Mouse (Mus musculus) embryo, embryonic 10.5 days (tissue): ENCODE measurements around the gene Avp.
"Not testable (repeated sequence)": the region's sequence is repeated elsewhere in the genome, so short reads cannot be mapped to it uniquely, and the experiment has no call there.

Experiments
- DNase-seq: peaks from one replicate; pipeline ENCODE4 v3.0.0-alpha.2; 2015; ENCODE audit warnings: low spot score

Avp gene

DNA sequence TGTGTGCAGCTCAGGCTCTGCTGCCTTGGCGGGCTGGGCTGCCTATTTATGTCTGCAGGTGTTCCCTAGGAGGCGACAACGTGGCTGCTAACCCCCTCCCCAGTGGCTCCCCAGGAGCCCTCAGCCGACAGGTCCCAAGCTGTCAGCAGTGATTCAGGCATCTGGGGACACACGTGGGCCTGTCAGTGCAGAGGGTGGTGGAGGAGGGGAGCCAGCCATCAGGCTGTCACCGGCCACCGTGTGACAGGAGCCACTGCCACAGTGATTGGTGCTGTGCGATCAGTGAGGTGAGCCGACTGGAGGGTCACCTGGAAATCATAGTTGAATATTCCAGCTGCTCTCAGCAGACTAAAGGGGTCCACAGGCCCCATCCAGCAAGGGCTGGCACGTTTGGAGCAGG is at the start of gene Avp:
Gene Avp, minus strand, starts transcription at position 3 of the 400 bp plus-strand sequence.
- no peak for DNase-seq

DNA sequence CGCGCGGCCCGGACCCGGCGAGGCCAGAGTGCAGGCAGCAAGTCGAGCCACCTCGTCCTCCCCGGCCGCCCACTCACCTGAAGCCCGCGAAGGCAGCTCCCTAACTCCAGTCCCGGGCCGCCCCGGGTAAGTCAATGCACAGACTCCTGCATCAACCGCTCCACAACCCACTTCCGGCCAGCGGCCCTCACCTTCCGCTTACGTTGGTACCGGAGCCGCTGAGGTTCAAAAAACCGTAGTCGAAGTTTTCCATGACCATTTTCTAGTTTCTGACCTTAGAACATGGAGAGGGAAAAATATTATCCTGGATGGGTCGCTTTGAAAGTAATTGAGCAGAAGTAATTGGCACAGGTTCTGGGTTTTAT is 47.5 kb upstream of the Avp start, which contains the start of the genes Fastkd5 and Ubox5:
Gene Fastkd5, minus strand, starts transcription at position 189 of the 365 bp plus-strand sequence.
Gene Ubox5, minus strand, starts transcription at position 200 of the 365 bp plus-strand sequence.
- DNase-seq: peak; percentile 95

DNA sequence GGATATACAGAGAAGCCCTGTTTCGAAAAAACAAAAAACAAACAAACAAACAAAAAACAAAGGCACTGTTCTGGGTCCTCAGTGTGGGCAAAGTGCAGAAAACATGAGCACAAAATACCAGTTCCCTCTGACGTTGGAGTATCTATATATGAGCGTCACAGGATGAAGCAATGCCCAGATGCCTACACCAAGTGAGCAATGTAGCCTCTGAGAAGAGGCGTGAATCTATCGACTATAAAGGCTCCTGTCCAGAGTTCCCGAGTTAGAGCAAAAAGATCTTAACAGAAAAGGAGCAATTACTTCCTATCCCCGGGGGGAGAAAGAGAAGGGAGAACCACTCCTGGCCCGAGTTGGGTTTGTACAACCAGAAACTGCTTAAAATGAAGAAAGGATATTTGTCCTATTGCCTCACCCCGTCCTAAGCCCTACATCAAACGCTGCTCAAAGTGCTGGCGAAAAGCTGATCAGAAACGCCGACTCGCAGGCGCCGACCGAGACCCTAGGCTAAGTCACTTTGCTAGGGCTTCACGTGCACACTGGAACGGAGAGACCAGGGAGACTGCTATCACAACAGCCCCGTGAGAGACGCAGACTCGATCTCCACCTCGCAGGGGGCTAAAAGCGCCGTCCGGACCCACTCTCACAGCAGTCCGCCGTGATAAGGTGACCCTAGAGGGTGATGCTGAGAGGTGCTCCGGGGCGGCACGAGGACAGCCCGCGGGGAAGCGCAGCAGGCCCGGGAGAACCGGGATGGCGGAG is 46.9 kb upstream of the Avp start:
- no peak for DNase-seq

DNA sequence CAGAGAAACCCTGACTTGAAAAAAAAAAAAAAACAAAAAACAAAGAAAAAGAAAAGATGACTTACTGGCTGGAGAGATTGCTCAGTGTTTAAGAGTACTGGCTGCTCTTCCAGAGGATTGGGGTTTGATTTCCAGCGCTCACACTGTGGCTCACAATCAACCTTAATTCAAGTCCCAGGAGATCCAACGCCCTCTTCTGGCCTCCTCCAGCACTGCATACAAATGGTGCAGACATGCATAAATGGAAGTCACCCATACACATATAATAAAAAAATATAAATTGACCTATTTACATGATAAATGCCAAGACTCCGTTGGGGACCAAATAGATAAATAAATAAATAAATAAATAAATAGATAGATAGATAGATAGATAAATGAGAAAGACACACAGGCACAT is 46.1 kb upstream of the Avp start:
- peak; percentile 29 for DNase-seq

DNA sequence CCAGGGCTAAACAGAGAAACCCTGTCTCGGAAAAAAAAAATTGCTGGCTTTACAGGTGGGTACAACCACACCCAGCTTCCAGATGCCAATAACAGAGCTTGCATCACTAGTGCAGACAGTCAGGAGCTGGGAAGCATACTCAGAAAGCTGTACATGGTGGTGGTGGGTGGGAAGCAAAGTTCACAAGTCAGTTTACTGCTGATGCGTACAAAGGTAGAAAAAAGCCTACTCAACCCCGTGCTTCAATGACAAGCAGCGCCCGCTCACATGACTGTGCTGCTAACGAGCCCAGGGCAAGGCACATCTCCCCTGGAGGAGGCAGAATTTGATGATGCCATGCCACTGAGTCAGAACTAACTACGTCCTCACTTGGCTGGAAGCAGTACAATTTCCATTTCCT is 36.6 kb upstream of the Avp start:
- no peak for DNase-seq

DNA sequence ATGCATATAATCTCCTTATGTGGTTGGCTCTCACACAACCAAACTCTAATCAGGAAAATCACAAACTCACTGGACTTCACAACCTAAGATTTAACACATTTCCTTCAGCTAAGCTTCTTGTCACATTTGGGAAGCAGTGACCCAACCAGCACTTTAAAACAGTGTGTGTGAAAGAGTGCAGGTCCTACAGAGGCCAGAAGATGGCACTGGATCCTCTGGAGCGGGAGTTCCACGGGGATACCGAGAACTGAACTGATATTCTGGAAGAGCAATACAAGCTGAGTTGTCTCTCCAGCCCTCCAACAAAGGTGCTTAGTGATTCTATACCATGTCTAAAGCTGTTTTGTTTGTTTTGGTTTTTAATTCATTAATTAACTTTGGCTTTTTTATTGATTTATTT is 30.7 kb upstream of the Avp start:
- peak; percentile 48 for DNase-seq

DNA sequence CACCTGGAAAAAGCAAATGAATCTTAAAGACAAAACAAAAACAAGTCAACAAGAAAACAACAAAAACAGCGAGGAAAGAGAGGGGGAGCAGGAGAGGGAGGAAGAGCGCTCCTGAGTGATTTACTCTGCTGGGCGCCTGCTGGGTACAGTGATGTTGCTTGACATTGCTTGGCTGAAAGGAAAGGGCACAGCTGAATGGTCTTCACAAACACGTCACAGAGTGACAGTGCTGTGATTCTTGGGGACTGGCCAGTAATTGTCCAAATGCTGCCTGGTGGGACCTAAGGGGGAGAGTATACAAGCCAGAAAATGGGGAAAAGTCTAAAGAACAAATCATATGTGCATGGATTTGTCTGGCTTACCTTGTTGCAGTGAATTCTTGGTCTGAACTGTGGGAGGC is 19.8 kb upstream of the Avp start:
- no peak for DNase-seq

DNA sequence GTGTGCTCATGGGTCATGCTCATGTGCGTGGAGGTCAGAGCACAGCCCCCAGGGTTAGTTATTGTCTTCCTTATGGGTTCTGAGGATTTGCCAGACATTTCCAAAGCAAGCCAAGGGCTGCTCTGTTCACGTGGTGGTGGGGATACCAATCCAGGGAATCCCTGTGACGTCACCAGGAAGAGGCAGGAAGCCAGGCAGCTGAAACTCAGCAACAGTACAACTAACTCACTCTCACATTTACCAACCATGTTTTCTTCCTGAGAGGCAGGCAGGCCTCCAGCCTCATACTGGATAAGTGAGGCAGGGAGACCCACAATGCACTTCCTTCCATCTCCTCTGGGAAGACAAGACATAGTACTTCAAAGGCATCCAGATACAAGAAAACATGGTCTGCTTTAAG is 16.0 kb upstream of the Avp start:
- DNase-seq: no peak

DNA sequence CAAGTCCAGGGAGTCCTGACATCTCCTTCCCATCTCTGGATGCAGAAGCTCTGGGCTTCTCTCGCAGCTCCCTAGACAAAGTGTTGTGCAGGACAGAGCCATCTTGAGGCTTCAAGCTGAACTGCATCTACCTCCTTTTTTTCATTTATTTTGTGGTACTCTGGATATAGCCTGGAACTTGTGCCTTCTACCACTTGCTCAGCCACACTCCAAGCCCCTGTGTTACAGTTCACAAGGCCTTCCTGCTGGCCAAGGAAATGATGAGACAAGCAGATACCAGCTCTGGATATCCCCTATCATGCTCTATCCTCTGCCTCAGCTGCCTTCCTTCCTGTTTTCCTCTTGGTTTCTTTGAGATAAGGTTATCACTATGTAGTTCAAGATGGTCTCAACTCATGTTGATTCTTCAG is 15.3 kb upstream of the Avp start:
- DNase-seq: peak; percentile 71

DNA sequence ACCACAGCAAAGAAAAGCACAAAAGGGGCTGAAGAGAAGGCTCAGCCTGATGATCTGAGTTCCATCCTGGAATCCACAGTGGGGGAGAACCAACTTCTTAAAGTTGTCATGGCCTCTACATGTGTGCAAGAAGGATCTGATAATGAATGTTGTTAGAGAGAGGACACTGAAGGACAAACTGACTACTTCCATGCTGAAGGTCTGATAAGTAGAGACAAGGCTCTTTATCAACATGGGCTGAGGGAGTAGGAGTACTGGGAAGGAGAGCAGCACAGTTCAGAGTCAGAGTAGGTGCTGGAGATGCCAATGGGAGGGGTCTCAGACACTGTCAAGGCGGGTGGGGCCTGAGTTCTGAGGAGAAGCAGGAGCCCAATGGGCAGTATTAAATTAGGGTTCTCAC is 13.2 kb upstream of the Avp start:
- DNase-seq: no peak

DNA sequence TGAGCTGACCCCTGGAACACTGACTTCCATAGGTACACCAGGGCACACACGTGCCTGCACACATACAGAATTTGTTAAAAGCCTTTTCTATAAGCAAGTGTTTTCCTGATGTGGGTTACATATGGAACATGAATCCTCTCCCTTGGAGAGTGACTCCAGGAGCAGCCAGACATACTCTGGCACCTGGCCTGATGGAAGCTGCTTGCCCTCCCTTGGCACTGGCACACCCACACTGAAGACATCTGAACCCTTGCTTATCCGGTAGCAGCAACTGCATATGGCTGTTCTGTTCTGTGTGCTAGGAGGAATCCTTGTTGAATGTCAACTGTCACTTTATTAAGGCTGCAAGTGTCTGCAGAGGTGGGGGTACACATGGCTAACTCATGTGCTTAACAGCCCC is 8.7 kb upstream of the Avp start:
- no peak for DNase-seq

DNA sequence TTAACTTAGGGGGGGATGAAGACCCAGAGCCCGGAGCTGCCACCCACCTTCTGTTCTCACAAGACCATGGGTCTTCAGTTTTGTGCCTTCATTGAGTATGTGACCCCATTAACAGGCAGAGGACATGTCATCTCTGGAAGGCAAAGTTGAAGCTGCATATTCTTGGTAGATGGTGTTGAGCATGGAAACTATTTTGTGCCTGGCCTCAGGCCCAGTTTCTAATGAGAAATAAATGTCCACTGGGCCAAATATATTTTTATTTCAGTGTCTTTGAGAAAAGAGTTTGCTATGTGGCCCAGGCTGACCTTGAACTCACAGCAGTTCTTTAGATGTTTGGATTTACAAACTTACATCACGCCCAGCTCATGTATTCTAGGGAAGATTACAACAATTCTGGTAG is 7.4 kb upstream of the Avp start:
- DNase-seq: no peak

DNA sequence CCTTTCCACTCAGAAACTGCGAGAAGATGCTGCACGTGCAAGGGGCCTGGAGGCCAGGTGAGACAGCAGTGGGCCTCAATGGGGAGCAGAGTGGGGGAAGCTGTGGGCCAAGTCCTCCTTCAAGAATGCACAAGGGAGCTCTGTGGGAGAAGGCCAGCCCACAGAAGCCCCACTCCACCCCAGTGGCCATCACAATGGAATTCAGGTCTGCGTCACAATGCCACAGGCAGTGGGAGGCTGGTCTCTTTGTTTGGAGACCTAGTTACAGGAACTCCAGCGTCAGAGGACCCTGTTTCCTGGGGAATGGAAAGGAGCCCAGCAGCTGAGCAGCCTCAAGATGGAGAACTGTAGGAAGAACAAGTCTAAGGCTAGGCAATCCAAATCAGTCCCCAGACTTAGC is 6.8 kb upstream of the Avp start:
- DNase-seq: no peak

DNA sequence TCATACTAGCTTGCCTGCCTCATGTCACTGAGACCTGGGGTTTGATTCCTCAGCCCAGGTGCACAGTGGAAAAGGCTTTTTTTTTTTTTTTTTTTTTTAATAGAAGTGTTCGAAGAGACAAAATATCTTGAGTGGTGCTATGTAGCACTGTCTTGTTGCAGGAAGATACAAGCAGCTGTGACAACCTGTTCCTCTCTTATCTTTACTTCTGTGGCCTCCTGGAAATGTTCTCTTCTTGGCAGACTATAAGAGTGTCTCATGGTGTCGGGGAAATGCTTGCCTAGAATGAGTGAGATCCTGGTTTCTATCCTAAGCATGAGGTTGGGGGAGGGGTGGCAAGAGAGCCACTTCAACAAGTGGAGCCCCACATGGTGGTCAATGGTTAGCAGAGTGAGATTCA is 6.0 kb upstream of the Avp start:
- DNase-seq: no peak

DNA sequence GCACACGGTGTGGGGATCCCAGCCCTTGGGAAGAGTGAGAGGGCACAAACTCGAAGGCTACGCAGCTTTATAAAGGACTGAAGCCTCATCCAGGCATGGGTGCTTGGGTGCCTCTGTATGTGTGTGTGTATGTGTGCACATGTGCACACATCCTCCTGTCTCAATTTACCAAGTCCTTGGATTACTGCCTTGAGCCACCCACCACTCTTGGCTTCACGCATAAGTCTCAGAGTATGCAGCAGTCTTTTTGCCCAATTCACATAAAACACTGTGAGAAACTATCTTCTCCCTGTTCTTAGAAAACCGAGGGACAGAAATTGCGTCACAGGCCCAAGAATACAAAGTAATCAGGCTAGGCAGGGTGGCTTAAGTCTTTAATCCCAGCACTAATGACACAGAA is 3.7 kb upstream of the Avp start:
- DNase-seq: no peak

DNA sequence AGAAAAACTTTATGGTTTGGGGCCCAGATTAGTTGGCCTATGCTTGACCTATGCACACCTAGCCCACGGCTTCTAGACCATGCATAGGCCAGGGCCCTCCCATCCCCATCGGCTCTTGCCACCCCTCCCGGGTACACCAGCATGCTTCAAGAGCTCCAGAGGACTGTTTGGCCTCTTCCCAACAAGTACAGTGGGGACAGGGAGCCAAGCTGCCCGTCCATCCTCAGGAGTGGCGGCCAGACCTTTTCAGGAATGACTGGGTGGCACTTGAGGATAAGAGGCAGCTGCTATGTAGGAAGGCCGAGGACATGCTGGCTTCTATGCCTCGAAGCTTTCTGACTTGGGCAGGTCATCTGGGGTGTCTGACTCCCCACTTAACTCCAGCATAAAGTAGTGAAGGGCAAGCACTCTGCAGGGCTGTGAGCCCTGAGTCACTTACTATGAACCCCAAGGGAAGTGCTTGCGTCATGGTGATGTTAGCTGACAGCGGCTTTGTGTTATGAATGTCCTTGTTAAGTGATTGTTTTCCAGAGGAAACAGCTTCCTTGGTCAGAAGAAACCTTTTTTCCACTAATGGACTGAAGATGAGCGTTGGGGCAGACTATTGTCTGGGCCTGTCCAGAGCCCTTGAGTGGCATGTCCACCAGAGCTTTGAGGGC is 1.7 kb upstream of the Avp start:
- DNase-seq: no peak

DNA sequence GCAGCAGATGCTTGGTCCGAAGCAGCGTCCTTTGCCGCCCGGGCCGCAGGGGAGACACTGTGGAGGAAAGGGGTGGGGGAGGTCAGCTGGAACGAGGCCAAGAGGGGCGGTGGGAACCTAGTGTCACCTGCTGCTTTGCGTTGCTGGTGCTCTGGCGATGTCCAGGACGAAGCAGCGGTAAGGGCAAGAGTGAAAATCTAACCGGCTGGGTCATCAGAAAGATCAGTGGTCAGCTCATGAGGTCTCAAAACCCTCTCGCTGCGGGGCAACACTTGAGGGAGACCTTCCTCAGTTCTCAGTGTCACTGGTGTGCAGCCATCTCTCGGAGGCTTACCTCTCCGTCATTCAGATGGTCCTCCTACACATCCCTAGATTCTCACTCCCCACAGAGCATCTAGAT is 1.2 kb downstream of the Avp start:
- no peak for DNase-seq

DNA sequence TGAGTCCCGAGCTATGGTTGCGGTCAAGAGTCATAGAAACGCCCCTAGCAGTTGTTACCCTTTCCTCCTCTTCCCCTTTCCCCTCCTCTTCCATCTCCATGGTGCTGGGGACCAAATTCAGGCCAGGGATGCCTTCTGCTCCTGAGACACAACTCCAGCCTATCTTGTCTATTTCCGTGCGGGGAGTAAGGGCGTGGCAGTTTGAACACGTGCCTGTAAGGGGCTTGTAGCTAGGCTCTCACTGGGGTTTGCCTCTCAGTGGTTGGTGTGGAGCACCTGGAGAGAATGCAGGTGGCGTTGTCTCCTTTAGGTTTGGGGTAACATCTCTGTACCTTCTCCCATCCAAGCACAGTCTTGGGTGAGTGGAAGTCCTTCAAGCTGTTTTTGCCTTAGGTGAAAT is 2.6 kb downstream of the Avp start:
- DNase-seq: no peak

DNA sequence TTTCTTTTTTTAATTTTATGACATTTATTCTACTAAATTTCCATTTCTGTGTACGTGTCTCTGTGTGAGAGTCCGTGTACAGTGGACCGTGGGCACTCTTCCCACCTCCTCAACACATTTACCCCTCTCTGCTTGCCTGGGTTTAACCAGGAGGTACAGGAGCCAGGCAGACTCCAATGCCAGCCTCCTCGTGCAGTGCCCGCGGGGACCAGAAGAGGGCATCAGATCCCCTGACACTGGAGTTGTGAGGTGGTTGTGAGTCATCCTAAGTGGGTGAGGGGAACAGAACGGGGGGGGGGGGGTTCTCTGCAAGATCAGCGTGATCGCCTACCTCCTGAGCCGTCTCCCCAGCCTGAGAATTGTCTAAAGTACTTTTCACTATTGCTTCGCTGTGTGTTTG is 4.2 kb downstream of the Avp start:
- peak; percentile 74 for DNase-seq

DNA sequence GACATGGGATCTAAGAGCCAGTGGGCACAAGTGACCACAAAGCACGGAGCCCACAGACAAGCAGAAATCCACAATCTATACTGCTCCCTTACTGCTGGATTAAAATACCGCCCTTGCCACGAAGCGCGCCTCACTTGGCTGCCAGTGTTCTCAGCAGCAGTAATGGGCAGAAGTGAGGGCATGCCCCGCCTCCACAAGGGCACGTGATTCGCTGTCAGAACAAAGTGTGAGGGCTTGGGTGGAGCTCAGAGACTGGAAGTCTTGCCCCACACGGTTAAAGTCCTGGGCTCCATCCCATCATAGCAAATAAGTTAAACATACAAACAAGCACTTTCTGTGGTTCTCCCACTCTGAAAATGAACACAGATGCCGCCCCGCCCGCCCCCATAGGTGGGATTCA is 4.7 kb downstream of the Avp start:
- DNase-seq: peak; percentile 52

DNA sequence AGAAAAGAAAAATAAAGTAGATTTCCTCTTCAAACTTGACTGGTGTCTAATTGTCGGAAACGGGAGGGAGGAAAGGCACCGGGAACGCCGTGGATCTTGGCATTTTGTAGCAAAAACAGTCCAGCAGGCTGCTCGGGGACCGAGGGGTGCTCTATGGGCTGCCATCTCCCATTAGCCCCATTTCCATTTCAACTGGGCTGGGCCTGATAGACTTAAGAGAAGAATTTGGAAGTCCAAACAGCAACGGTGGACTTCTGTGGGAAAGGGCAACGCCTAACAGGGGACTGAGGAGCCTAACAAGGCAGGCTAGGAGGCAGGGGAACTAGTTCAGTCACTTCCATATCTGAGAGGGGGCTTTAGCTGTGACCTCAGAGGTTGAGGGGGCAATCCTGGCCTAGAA is 5.3 kb downstream of the Avp start:
- DNase-seq: peak; percentile 29

DNA sequence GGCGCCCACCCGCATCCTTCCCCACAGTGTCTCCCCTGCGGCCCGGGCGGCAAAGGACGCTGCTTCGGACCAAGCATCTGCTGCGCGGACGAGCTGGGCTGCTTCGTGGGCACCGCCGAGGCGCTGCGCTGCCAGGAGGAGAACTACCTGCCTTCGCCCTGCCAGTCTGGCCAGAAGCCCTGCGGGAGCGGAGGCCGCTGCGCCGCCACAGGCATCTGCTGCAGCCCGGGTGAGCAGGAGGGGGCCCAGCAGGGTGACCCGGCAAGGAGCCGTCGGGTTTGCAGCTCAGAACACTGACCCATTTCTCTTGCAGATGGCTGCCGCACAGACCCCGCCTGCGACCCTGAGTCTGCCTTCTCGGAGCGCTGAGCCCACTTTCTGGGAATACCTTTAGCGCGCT is 5.8 kb downstream of the Avp start:
- DNase-seq: not testable (repeated sequence)

DNA sequence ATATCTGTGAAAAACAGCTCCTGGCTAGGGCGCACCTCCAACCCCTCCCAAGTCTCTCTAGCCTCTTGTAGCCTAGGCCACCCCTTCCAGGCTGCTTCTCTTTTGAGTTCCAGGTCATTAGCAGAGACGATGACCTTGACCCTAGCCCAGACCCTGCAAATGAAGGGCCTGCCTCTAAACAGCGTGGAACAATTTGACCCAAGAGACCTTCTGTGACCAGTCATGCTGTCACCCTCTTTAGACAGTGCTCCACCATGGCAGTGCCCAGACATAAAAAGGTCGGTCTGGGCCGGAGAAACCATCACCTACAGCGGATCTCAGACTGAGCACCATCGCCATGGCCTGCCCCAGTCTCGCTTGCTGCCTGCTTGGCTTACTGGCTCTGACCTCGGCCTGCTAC is 6.5 kb downstream of the Avp start, which contains the start of gene Oxt:
Gene Oxt, plus strand, starts transcription at position 301 of the 400 bp plus-strand sequence.
- DNase-seq: no peak

DNA sequence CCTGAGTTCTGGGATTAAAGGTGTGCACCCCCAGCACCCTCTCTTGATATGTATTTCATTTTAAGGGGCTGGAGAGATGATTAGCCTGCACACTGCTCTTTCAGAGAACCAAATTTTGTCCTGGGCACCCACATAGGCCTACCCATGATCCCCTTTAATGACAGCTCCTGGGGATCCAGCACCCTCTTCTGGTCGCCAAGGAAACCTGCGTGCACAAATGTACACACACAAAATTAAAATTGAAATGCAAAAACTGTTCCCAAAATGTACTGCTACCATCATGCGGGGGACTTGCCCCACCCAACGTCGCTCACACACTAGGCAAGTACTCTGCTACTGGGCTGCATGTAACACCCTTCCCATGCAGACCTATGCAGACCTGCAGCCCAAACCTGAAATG is 7.4 kb downstream of the Avp start:
- no peak for DNase-seq
